Mouse (Mus musculus): Measurements from ENCODE around the gene C1qb.

- TF ChIP-seq CTCF (IDR thresholded peaks at IDR 0.05; ENCODE audit: borderline replicate concordance, control insufficient read depth, extremely low read depth, insufficient read depth, low read length, poor library complexity) (no peak), POLR2A (IDR thresholded peaks at IDR 0.05; ENCODE audit: control insufficient read depth, extremely low read depth, insufficient read depth, low read length, poor library complexity) (no peak)
Measured at GRCm38 (mm10) chr4:136911211-136911646, 25.2 kb upstream of the C1qb start.
